Mouse (Mus musculus): ENCODE results near the gene Scn8a.
A peak's percentile ranks its signal among the peaks of the same experiment; 100 is the strongest.
"Not testable (repeated sequence)": the region's sequence is repeated elsewhere in the genome, so short reads cannot be mapped to it uniquely, and the experiment has no call there.

Gene Scn8a

GRCm38 (mm10) chr15:100869558-100869957, at the start of gene Scn8a:
TSS of gene Scn8a (plus strand) at chr15:100869858.
- DNase-seq (ENCODE audit: low read depth, low spot score) = no peak

GRCm38 (mm10) chr15:100821824-100822223, 47.8 kb upstream of the Scn8a start:
- DNase-seq (ENCODE audit: low read depth, low spot score) = no peak

DNA sequence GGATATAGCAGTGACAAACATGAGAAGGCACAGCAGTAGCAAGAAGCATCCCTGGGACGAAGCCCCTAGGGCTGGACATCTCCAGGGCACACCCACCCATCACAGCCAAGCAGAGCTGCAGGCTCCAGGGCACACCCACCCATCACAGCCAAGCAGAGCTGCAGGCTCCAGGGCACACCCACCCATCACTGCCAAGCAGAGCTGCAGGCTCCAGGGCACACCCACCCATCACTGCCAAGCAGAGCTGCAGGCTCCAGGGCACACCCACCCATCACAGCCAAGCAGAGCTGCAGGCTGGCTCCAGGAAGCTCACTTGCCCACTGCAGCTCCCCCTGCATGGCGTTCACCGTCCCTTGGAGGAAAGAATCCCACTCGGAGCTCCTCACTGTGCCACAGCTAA, 47.3 kb upstream of the Scn8a start:
- DNase-seq (ENCODE audit: low read depth, low spot score) = not testable (repeated sequence)

DNA sequence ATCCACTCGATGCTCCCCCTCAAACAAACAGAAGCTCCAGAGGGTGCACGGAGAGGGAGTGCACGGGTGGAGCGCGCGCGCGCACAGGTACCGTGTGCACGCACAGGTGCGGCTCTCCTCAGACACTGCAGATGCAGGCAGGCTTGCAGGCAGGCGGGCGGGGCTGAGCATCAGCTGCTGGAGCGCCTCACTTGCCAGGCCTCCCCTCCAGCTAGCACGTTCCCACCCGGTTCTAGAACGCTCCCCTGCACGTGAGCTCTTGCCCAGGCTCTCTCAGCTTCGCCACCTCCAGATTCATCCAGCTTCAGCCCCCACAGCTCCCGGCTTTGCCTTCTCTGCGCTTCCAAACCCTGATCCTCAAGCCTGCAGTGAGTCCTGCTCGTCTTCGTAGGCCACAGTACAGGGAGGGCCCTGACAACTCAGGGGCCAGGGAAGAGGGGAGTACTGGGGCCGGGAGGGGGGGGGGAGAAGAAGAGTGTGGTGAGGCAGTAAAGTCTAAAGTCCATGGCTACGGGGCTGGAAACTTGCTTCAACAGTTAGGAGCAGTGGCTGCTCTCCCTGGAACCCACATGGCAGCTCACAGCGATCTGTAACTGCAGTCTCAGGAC, 44.3 kb upstream of the Scn8a start:
- DNase-seq (ENCODE audit: low read depth, low spot score) = no peak

DNA sequence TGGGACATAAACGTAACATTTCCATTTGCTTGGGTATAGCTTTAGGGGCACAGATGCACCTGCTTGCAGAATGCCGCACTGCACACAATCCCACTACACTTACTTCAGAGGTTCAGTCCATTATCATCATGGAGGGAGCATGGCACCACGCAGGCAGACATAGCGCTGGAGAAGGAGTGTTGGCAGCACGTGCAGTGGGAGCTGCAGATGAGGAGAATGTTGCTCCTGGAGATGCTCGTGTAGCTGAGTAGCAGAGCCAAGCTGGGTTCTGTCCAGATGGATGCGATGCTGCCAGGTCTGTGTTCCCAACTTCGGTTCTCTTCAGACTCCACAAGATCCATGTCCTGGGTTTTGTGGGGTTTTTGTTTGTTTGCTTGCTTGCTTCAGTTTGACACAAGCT, 43.6 kb upstream of the Scn8a start:
- DNase-seq (ENCODE audit: low read depth, low spot score) = no peak

- no peak for DNase-seq (ENCODE audit: low read depth, low spot score)
Measured at GRCm38 (mm10) chr15:100829775-100830174, 39.9 kb upstream of the Scn8a start.

DNA sequence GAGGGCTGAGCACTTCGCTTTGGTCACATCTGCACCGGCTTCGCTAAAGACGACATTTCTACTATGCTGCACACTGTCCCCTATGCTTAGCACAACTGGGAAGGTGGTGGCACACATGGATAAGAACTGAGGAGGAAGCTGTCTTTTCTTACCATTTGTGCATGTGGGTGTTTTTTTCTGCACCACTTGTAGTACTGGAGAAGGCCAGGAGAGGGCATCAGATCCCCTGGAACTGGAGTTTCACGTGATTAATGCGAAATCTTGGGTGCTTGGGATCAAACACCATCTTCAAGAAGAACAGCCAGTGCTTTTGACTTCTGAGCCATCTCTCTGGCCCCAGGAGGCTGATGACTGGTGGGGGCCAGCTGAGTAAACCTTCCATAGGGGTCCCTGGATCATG, 39.0 kb upstream of the Scn8a start:
- DNase-seq (ENCODE audit: low read depth, low spot score) = no peak

- DNase-seq (ENCODE audit: low read depth, low spot score) = no peak
Measured at GRCm38 (mm10) chr15:100832144-100832543, 37.5 kb upstream of the Scn8a start.

GRCm38 (mm10) chr15:100832784-100833183, 36.9 kb upstream of the Scn8a start:
- DNase-seq (ENCODE audit: low read depth, low spot score) = no peak

DNA sequence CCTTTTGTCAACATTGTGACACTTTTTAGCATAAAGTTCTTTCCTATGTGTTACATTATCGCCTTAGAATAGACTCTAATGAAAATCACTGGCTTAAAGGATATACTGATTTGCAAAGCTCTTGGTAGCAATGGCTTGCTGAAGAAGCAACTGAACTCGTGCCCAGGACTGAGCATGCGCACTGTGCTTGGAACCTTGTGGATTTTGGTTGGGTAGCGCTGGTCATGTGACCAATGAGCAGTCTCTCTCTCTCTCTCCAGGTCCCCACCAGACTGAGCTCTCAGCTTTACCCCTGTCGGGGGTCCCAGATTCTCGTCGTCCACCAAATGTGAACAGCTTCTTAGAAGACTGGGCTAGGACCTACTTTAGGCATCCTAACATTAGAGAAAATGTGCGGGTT, 32.9 kb upstream of the Scn8a start:
- DNase-seq (ENCODE audit: low read depth, low spot score) = no peak

GRCm38 (mm10) chr15:100838607-100839207, 31.0 kb upstream of the Scn8a start:
- no peak for DNase-seq (ENCODE audit: low read depth, low spot score)

DNA sequence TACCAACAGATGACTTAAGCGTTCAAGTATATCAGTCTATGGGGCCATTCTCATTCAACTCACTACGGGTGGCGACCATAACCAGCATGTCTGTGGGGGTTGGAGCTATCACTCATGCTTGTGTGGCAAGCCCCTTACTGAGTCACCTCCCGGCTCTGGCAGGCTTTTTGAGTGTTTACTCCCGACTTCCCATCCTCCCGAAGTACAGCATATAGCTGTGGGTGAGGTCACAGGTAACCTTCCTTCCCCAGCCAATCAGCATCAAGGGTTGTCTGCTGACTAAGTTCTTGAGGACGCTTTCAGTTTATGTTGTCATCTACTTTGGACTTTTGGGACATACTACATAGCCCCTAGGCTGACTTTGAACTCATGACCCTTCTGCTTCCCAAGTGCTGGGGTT, 25.3 kb upstream of the Scn8a start:
- DNase-seq (ENCODE audit: low read depth, low spot score) = no peak

DNA sequence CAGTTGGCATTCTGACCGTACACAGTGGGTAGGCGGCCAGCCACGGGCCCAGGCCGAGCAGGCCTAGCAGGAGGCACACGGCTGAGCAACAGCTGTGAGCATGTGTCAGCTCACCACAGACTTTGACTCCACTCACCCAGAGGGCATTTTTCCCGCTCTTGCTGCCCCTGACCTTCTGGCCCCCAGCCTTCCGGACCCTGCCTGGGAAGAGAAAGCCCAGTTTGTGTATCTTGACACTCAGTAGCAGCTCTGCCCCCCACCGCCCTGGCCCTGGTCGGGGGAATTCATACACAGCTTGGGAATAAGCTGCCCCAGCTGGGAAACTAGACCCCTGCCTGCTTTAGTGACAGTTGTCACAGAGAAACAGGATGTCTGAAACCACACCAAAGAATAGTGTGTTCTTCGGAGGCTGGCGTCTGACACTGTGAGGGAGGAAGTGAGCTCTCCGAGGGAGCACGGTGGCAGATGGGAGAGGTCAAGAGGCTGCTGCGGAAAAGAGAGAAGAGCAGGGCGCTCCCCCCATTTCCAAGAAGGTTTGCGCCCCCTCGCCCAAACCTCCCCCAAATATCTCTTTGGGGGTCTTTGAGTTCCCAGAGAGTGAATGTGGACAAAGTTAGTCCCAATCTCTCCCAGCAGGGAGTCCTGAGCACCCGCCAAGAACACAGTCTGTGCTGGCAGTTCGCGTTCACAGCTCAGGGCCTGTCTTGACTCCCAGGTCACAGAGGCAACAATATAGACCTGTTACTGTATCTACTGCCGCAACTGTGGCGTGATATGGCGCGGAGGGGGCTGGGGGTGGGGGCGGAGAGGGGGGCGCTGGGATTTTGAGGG, 24.4 kb upstream of the Scn8a start:
- DNase-seq (ENCODE audit: low read depth, low spot score) = no peak

- no peak for DNase-seq (ENCODE audit: low read depth, low spot score)
Measured at GRCm38 (mm10) chr15:100847193-100847592, 22.5 kb upstream of the Scn8a start.

GRCm38 (mm10) chr15:100857586-100857985, 12.1 kb upstream of the Scn8a start:
- DNase-seq (ENCODE audit: low read depth, low spot score) = no peak

DNA sequence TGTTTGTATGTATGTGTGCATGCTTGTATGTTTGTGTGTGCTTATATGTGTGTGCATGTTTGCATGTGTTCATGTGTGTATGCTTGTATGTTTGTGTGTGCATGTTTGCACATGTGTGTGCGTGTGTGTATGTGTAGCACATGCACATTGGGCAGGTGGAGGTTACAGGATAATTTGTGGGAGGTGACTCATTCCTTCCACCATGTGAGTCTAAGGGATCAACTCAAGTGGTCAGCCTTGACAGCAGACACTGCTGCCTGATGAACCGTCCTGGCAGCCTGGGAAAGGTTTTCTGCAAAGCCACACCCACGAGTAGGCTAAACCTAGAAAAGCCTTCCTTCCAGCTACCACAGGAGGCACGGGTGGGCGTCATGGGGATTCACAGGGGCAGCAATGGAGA, 8.8 kb upstream of the Scn8a start:
- DNase-seq (ENCODE audit: low read depth, low spot score) = no peak

GRCm38 (mm10) chr15:100865556-100865955, 4.1 kb upstream of the Scn8a start:
- no peak for DNase-seq (ENCODE audit: low read depth, low spot score)

DNA sequence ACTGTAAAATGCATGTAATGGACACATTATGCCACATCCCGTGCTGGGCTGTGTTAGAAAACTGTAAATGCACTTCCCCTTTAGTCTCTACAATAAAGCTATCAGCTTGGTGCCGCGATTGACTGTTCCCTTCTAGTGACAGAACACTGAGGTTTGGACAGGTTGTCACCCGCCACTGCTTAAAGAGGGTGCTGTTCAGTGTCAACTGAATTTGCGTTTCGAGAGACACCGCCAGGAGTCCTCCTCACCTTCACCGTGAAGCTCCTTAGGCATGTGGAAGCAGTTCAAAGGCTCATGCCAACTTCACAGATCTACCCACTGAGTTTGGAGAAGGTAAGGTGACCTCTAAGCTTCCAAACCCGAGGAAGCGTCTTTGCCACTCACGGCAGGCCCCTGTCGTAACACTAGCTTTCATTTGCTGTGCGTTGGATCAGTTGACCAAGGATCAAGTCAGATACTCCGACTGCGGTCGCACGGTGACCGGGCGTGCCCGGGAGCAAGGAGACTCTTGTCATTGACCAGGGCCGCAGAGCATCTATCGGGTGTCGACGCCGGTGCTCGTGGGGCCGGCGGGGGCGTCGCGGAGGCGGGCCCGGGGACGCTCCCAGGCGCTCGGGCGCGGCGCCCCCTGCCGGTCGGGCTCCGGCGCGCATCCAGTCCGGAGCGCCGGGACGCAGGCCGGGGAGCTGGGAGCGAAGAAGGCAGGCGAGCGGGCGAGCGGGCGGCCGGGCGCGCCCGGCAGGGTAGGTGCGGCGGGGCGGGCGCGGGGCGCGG, 530 bp downstream of the Scn8a start:
- DNase-seq (ENCODE audit: low read depth, low spot score) = peak; percentile 68

DNA sequence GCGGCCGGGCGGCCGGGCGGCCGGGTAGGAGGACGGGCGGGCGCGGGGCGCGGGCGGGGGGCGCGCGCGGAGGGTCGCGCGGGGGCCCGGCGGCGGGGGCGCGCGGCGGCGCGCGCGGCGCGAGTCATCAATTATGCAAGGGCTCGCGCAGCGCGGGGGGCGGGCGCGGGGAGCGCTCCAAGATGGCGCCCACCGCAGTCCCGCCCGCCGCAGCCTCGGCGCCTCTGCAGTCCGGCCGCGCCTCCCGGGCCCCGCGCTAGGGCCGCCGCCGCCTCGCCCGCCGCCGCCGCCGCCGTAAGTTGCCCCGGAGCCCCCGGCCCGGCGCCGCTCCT, 1.1 kb downstream of the Scn8a start:
- DNase-seq (ENCODE audit: low read depth, low spot score) = peak; percentile 53

- no peak for DNase-seq (ENCODE audit: low read depth, low spot score)
Measured at GRCm38 (mm10) chr15:100871107-100872011, 1.7 kb downstream of the Scn8a start.

- no peak for DNase-seq (ENCODE audit: low read depth, low spot score)
Measured at GRCm38 (mm10) chr15:100873155-100873554, 3.5 kb downstream of the Scn8a start.
